Mouse (Mus musculus) stomach, embryonic 16.5 days (tissue): ENCODE results near the gene Xylt1. TPM values are rescaled to one million over a fixed set of nuclear protein-coding genes. Genes with fewer than 3 reads are reported as not detected.

Experiments used
- ATAC-seq: fragments of 200-750 bp; cut with Nextera tagmentation; 2 replicates; pipeline ENCODE4 v1.8.0; 2017; ENCODE audit warnings: moderate number of reproducible peaks, moderate TSS enrichment; ENCODE audit not compliant: insufficient read depth, low FRiP score
- H3K27ac ChIP-seq: fragments of 300-500 bp; sonication (generic); 2 replicates; pipeline ENCODE4 v1.5.1; 2014; ENCODE audit warnings: low read length
- H3K27me3 ChIP-seq: fragments of 300-500 bp; sonication (generic); 2 replicates; pipeline ENCODE4 v1.6.1; 2014; ENCODE audit warnings: low read length, control low read depth, mixed read lengths; ENCODE audit not compliant: control insufficient read depth, insufficient read depth
- H3K36me3 ChIP-seq: fragments of 300-500 bp; sonication (generic); 2 replicates; pipeline ENCODE4 v1.6.1; 2014; ENCODE audit warnings: low read length; ENCODE audit not compliant: control insufficient read depth, insufficient read depth
- H3K4me1 ChIP-seq: fragments of 300-500 bp; sonication (generic); 2 replicates; pipeline ENCODE4 v1.6.1; 2014; ENCODE audit warnings: low read length, control low read depth, mixed read lengths; ENCODE audit not compliant: control insufficient read depth, insufficient read depth
- H3K4me2 ChIP-seq: fragments of 300-500 bp; sonication (generic); 2 replicates; pipeline ENCODE4 v1.6.1; 2014; ENCODE audit warnings: low read depth, low read length, mixed read lengths
- H3K4me3 ChIP-seq: fragments of 300-500 bp; sonication (generic); replicated peaks from 2 replicates; pipeline ENCODE4 v1.5.1; 2014; ENCODE audit warnings: mild to moderate bottlenecking, low read length
- H3K9ac ChIP-seq: fragments of 300-500 bp; sonication (generic); 2 replicates; pipeline ENCODE4 v1.6.1; 2014; ENCODE audit warnings: low read length
- H3K9me3 ChIP-seq: fragments of 300-500 bp; sonication (generic); replicated peaks from 2 replicates; pipeline ENCODE4 v1.6.1; 2016; ENCODE audit warnings: low read length, control low read depth; ENCODE audit not compliant: control insufficient read depth
- WGBS: fragments of 180-500 bp; shearing (Covaris S2); extraction: QIAGEN DNeasy Blood & Tissue Kit; methylation state at CpG from one replicate; pipeline ENCODE4 v1.1.7; 2014; 5-methylcytosine and 5-hydroxymethylcytosine counted together
- polyA plus RNA-seq: library from polyadenylated mRNA; unstranded; fragments of >200 nt; fragmentation: Nextera tagmentation; extraction: Ambion mirVana; gene quantifications from 2 replicates; pipeline ENCODE4 v1.2.1, GENCODE M21; 2015

Xylt1 gene
- polyA plus RNA-seq, 1 experiment from 2014 or later = 0.79 TPM

DNA sequence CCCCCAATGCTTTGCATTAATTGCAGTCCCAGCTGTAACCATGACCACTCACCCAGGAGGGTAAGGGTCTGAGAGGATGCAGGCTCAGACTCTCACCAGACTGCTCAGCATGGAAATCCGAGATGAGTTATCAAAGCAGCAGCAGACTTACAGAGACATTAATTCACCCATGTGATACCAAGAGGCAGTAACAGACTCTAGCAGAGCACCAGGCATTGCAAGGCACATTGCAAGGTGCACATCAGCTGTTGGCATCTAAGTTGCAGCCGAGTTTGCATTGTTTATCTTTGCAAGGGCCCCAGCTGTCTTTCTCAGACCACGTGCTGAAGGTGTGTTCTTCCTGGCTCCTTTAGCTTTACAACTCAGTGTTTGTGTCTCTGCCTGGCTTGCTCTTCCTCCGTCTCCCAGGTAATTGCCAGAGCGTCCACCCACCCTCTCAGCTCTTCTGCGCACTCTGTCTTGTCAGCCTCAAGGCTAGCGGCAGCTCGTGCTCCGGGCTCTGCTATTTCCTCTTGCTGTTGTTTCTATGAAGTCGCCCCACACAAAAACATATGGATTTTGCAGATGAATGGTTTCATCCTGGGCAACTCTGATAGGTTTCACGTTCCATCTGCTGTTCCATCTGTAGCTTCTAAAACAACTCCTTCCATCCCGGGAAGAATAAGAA, 214.4 kb downstream of the Xylt1 start:
- Histone ChIP-seq H3K4me3 (no peak overlapping the region), H3K27me3 (no peaks in the 10 kb centered on the region), H3K36me3 (no peaks in the 10 kb centered on the region), H3K4me1 (no peaks in the 10 kb centered on the region), H3K9ac (no peak overlapping the region), H3K4me2 (no peak overlapping the region), H3K9me3 (no peaks in the 10 kb centered on the region), H3K27ac (no peak overlapping the region)
- ATAC-seq = no peak
- 57% methylated on average over 12 of the region's 12 CpGs for WGBS

DNA sequence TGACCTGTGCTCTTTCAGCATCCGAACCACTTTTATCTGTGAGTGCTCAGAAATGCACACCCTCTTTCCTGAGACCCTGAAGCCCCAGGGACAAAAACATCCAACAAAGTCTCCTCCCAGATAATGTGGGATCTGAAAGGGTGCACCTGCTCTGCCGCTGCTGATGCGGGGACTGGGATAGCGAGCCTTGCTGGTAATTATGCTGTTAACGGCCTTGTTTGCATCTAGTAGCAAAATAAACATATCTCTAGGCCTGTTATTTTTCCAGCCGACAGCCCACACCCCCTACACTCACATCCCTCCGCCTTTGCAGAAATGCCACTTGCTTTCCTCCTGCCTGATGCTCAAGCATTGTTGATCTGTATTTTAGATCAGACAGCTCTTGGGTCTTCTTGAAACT, 219.7 kb downstream of the Xylt1 start:
- Histone ChIP-seq H3K27ac (no peak overlapping the region), H3K27me3 (no peaks in the 10 kb centered on the region), H3K4me2 (no peak overlapping the region), H3K9me3 (no peaks in the 10 kb centered on the region), H3K4me1 (no peaks in the 10 kb centered on the region), H3K4me3 (no peak overlapping the region), H3K9ac (no peak overlapping the region), H3K36me3 (no peaks in the 10 kb centered on the region)
- WGBS = 31% methylated on average over 7 of the region's 7 CpGs
- ATAC-seq = no peak

DNA sequence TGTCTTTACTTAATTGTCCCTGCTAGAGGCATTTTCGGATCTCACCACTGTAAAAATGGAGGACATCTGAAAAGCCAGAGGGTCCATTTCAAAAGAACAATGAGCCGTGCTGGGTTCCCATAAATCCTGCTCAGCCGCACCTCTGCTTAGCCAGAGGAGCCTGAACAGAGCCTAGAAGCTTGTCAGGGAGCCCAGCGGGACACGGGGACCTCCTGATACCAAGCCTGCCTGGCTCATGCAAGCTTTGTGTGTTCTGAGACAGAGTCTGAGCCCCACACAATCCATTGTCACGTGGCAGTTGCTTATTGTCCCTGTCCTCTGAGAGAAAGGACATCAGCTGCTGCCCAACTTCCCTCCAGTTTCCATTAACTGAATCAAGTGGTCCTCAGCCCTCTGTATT, 229.7 kb downstream of the Xylt1 start:
- Histone ChIP-seq H3K27ac (no peak overlapping the region), H3K27me3 (no peaks in the 10 kb centered on the region), H3K9me3 (no peaks in the 10 kb centered on the region), H3K36me3 (no peaks in the 10 kb centered on the region), H3K4me2 (no peak overlapping the region), H3K9ac (no peak overlapping the region), H3K4me3 (no peak overlapping the region), H3K4me1 (no peaks in the 10 kb centered on the region)
- WGBS = 65% methylated on average over 6 of the region's 6 CpGs
- no peak for ATAC-seq

DNA sequence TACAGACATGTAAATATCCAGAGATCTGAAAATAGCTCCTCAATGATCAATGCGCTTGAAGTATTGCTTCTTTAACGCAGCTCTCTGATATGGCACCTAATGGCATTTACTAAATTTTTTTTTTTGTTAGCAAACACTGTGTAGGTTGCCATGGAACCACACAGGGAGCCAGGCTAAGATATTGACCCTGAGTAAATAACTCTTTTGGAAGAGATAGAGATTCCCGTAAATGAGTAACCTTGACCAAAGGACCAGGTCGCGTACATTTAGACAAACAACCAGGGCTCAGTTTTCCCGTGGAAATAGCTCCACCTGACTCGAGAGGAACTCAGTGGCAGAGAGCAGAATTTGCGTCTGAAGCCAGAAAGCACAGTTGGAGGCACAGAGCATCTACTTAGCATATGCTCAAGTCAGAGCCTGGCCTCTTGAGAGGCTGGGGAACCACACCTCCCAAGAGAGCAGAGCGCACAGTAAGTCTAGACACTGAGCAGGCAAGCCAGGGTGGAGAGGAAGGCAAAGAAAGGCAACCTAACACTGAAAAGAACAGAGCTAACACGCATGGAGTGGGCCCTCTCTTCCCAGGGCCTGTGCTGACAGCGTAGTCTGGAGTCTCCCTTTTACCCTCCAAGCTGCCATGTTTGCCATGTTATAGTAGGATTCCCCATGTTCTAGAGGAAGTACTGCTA, 232.2 kb downstream of the Xylt1 start:
- Histone ChIP-seq H3K9ac (no peak overlapping the region), H3K27ac (no peak overlapping the region)
- 56% methylated on average over 11 of the region's 11 CpGs for WGBS

DNA sequence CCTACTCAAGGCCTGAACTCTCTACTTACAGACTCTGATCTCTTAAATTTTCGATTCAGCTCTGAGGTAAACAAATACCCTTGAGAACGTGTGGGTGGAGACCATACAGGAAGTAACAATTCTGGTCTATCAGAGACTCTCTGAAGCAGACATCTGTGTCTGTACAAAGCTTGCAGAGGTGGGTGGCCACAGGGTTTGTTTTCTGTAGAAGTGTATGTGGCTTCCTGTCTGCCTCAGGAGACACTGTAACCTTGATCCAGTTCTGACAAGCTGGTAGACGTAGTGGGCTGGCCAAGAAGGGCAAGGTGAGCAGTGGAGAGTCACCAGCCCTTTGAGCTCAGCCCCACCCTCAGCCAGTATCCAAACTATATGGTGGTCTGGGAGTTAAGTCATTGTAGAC, 233.0 kb downstream of the Xylt1 start:
- Histone ChIP-seq H3K9me3 (no peaks in the 10 kb centered on the region), H3K4me3 (no peak overlapping the region), H3K27me3 (no peaks in the 10 kb centered on the region), H3K9ac (no peak overlapping the region), H3K4me1 (no peaks in the 10 kb centered on the region), H3K4me2 (no peak overlapping the region), H3K36me3 (no peaks in the 10 kb centered on the region), H3K27ac (no peak overlapping the region)
- ATAC-seq = no peak
- 21% methylated on average over 3 of the region's 3 CpGs for WGBS

More for the DNA sequence above, 232.2 kb downstream of the Xylt1 start:
- Histone ChIP-seq H3K4me2 (no peak overlapping the region), H3K4me1 (no peaks in the 10 kb centered on the region), H3K9me3 (no peaks in the 10 kb centered on the region), H3K27me3 (no peaks in the 10 kb centered on the region), H3K36me3 (no peaks in the 10 kb centered on the region), H3K4me3 (no peak overlapping the region)
- peak; percentile 79 for ATAC-seq

DNA sequence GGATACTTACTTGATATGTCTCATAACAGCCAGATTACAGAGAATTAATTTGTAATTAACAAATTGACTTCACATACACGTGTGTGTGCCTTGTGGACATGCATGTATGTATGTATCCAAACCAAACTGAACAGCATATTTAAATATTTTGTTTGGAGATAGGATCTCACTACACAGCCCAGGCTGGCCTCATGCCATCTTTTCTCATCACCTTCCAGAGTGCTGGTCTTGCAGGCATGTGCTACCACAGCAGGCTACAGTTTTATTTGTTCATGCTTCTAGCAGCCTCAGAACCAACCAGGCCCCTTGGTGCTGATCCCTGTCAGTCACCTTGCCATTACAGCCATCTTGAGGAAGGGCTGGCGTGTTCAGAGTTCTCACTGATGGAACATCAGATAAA, 233.6 kb downstream of the Xylt1 start:
- ATAC-seq = no peak
- Histone ChIP-seq H3K4me1 (no peaks in the 10 kb centered on the region), H3K9ac (no peak overlapping the region), H3K9me3 (no peaks in the 10 kb centered on the region), H3K36me3 (no peaks in the 10 kb centered on the region), H3K4me3 (no peak overlapping the region), H3K4me2 (no peak overlapping the region), H3K27ac (no peak overlapping the region), H3K27me3 (no peaks in the 10 kb centered on the region)
- 69% methylated on average over 2 of the region's 2 CpGs for WGBS

DNA sequence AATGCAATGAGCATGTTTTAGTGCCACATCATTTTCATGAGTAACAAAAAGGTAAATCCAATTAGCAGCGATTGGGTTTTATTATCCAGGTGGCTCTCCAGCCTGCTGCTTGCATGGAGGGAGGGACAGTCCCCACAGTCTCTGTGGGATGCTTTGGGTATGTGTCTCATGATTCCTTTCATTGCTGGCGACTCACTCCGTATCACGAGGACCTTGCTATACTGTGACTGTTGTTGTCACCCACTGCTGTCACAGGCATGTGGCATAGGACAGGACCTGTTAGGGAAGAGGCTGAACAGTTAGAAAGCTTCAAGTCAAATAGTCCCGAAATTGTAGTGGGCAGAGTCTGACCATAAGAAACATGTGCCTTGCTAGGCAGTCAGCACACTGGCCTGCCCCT, 234.1 kb downstream of the Xylt1 start:
- Histone ChIP-seq H3K9ac (no peak overlapping the region), H3K4me2 (no peak overlapping the region), H3K4me3 (no peak overlapping the region), H3K4me1 (no peaks in the 10 kb centered on the region), H3K27ac (no peak overlapping the region), H3K9me3 (no peaks in the 10 kb centered on the region), H3K27me3 (no peaks in the 10 kb centered on the region), H3K36me3 (no peaks in the 10 kb centered on the region)
- 85% methylated on average over 5 of the region's 5 CpGs for WGBS
- no peak for ATAC-seq

DNA sequence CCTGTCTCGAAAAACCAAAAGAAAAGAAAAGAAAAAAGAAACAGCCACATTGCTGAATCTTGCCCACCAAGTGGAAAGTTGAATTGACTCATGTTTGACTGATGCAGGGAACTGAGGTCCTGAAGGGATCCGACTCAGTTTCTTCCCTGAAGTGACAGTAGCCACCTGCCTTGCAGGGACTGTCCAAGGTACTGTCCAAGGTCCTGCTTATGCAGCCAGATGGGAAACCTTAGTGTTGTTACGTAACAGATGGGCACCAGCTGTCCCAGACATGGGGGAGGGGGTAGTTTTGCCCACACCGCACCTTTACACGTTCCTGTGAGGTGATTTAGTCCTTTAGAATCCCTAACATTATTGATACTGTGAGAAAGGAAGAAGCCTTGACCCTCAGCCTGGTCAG, 235.5 kb downstream of the Xylt1 start:
- Histone ChIP-seq H3K9ac (no peak overlapping the region), H3K27me3 (no peaks in the 10 kb centered on the region), H3K27ac (no peak overlapping the region), H3K4me1 (no peaks in the 10 kb centered on the region), H3K36me3 (no peaks in the 10 kb centered on the region), H3K9me3 (no peaks in the 10 kb centered on the region), H3K4me2 (no peak overlapping the region), H3K4me3 (no peak overlapping the region)
- 50% methylated on average over 5 of the region's 5 CpGs for WGBS
- ATAC-seq = no peak

DNA sequence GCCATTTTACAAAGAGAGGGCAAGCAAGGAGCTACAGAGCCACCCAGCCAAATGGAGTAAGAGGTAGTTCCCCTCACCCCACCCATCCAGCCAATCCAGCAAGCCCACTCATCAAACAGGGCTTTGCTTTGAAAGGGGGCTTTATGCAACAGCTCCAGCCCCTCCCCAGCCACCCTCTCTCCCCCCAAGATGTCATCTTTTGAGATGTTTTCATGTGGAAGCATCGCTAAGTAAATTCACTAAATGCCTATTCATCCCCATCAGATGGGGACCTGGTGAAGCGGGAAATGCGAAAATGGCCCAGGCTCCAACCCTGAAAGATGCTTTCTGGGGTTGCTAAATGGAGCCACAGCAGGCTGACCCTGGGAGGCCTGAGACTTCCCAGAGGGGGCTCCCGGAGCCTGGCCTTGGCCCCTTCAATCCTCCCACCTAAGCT, 238.0 kb downstream of the Xylt1 start:
- no peak overlapping the region for H3K9ac ChIP-seq
- no peaks in the 10 kb centered on the region for H3K27me3 ChIP-seq
- no peak overlapping the region for H3K4me3 ChIP-seq
- WGBS = 66% methylated on average over 4 of the region's 4 CpGs
- H3K4me1 ChIP-seq = no peaks in the 10 kb centered on the region
- H3K9me3 ChIP-seq = no peaks in the 10 kb centered on the region
- H3K4me2 ChIP-seq = no peak overlapping the region
- H3K27ac ChIP-seq = no peak overlapping the region
- ATAC-seq = no peak
- H3K36me3 ChIP-seq = no peaks in the 10 kb centered on the region
